Mouse (Mus musculus): ENCODE measurements around the gene Dusp5.
"Not testable (repeated sequence)": the region's sequence is repeated elsewhere in the genome, so short reads cannot be mapped to it uniquely, and the experiment has no call there.

The Dusp5 gene

GRCm38 (mm10) chr19:53575296-53576010 is 46.5 kb downstream of the Dusp5 start:
- no peak for DNase-seq (ENCODE audit: low read depth, low spot score)

- DNase-seq (ENCODE audit: low read depth, low spot score): no peak
These were observed 47.2 kb downstream of the Dusp5 start for GRCm38 (mm10) chr19:53576061-53576460.

DNA sequence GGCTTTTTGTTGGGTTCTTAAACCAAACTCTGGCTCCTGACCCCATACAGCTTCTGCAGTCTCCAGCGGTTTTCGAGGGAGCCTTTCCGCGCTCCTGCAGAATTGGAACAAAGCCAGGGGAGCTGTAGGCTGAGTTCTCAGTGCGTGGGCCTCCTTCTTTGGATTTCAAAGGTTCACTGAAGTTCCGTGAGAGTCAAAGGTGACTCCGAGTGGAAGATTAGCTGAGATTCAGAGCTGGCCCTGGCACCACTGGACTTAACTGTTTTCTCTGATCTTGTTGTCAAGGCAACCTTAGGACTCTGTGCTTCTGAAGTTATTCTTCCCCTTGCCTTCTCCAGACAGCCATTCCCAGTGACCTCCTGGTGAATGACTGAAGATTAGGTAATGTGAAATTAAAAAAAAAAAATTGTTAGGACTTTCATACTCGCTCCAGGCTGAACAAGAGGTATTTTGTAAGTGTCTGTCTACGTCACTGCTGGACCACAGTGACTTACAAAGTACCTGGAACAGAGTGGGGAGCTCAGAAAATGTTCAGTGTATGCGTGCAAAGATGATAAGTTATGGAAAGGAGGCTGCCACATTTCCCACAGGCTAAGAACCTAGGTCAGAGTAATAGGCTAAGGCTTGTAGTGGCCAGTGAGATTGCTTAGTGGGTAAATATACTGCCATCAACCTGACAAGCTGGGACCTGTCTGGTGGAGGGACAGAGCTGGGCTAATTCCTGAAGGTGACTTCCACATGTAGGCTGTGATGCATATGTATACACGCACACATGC is 48.3 kb downstream of the Dusp5 start:
- DNase-seq (ENCODE audit: low read depth, low spot score): no peak

GRCm38 (mm10) chr19:53578597-53579252 is 49.8 kb downstream of the Dusp5 start:
- peak; percentile 80 for DNase-seq (ENCODE audit: low read depth, low spot score)

DNA sequence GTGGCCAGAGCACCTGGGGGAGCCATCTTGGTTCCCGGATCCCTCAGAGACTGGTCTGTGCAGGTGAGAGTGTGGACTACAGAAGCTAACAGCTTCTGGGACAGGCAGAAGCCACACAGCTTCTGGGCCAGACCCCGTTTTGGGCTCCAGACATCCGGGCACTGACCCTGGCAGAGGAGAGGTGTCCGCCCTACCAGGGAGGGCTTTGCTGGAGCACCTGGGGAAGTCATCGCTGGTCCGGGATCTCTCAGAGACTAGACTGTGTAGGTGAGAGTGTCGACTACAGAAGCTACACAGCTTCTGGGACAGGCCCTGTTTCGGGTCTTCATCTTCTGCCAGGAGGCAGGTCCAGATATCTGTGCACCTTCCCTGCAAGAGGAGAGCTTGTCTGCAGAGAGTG is 51.4 kb downstream of the Dusp5 start:
- not testable (repeated sequence) for DNase-seq (ENCODE audit: low read depth, low spot score)

- not testable (repeated sequence) for DNase-seq (ENCODE audit: low read depth, low spot score)
These were observed 58.8 kb downstream of the Dusp5 start for GRCm38 (mm10) chr19:53587686-53588085.

GRCm38 (mm10) chr19:53588968-53589367 is 60.1 kb downstream of the Dusp5 start, which contains the start of gene Nutf2-ps1:
Nutf2-ps1 (minus strand) TSS chr19:53589068.
- DNase-seq (ENCODE audit: low read depth, low spot score): not testable (repeated sequence)
